Mouse (Mus musculus): ENCODE measurements around the gene Slc26a1. TPM values are rescaled to one million over a fixed set of nuclear protein-coding genes. Genes with fewer than 3 reads are reported as not detected.

Slc26a1 gene
- polyA plus RNA-seq, 1 experiment: not detected

DNA sequence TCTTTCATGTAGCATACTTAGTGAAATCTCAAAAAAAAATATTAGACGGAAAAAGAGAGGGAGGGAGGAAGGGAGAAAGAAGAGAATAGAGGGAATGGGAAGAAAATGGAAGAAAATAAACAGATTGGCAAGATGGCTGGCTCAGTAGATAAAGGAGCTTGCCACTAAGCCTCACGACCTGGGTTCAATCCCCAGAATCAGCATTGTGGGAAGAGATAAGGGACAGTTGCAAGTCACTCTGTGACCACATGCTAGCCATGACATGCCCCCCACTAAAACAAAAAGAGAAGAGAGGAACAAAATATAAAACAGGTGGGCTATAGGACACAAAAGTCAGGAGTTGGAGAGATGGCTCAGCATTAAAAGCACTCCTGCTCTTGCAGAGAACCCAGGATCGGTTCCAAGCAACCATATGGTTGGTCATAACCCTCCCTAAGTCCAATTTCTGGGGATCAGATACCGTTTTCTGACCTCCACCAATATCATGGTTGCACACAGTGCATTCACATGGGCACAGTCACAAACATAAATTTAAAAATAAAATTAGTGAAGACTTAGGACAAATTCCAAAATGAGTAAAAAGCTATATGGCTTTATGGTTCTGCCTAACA is 49.2 kb downstream of the Slc26a1 start:
- H3K4me3 ChIP-seq (ENCODE audit: low read depth, low read length): no peak overlapping the region
- no peak overlapping the region for H3K27ac ChIP-seq (ENCODE audit: insufficient read depth, low read length)
- H3K9ac ChIP-seq (ENCODE audit: low read depth, poor library complexity, severe bottlenecking): no peak overlapping the region
- H3K9me3 ChIP-seq (replicated peaks; ENCODE audit: control insufficient read depth, insufficient read depth, low read length, poor library complexity, severe bottlenecking): no peaks in the 10 kb centered on the region
- TF ChIP-seq POLR2A (IDR thresholded peaks at IDR 0.05; ENCODE audit: insufficient read depth, low read length): no peak
- TF ChIP-seq EP300 (IDR thresholded peaks at IDR 0.05; ENCODE audit: insufficient read depth, low read depth, low read length): no peak
- H3K27me3 ChIP-seq (ENCODE audit: control insufficient read depth, insufficient read depth, low read length, poor library complexity, severe bottlenecking): no peaks in the 10 kb centered on the region
- H3K36me3 ChIP-seq (ENCODE audit: control insufficient read depth, insufficient read depth, low read length, poor library complexity, severe bottlenecking): peaks cover 18% of the 10 kb centered on the region
- H3K4me1 ChIP-seq (ENCODE audit: control insufficient read depth, insufficient read depth, low read length): no peaks in the 10 kb centered on the region

DNA sequence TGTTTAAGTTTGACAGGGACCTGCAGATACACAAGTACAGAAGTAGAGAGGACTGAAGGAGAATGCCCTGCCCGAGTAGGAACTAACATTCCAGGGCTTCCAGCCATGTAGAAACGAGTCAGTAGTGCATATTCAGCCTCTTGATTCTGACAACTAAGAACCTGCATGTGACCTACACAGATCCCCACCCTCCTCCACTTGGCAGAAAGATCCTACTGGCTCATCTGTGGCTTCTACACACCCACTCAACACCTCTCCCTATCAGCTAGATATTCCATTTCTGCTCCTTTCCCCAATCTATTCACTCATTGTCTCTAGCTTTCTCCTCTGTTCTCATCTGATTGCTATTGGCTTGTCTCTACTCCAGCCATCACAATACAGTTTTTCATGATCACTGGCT is 53.5 kb downstream of the Slc26a1 start:
- Histone ChIP-seq H3K4me1 (ENCODE audit: control insufficient read depth, insufficient read depth, low read length) (no peaks in the 10 kb centered on the region), H3K27me3 (ENCODE audit: control insufficient read depth, insufficient read depth, low read length, poor library complexity, severe bottlenecking) (no peaks in the 10 kb centered on the region), H3K4me3 (ENCODE audit: low read depth, low read length) (no peak overlapping the region), H3K27ac (ENCODE audit: insufficient read depth, low read length) (no peak overlapping the region), H3K9me3 (replicated peaks; ENCODE audit: control insufficient read depth, insufficient read depth, low read length, poor library complexity, severe bottlenecking) (no peaks in the 10 kb centered on the region), H3K9ac (ENCODE audit: low read depth, poor library complexity, severe bottlenecking) (no peak overlapping the region), H3K36me3 (ENCODE audit: control insufficient read depth, insufficient read depth, low read length, poor library complexity, severe bottlenecking) (peaks cover 30% of the 10 kb centered on the region)
- no peak for TF ChIP-seq POLR2A (IDR thresholded peaks at IDR 0.05; ENCODE audit: insufficient read depth, low read length)
- TF ChIP-seq EP300 (IDR thresholded peaks at IDR 0.05; ENCODE audit: insufficient read depth, low read depth, low read length): no peak
- no peak for TF ChIP-seq CTCF (IDR thresholded peaks at IDR 0.05; ENCODE audit: low read depth, low read length)

Other genes with a start within 250 kb of the Slc26a1 start
- 233 and 261 TPM in 2 replicates for gene Atp5k, start 241.1 kb downstream of the Slc26a1 start, polyA plus RNA-seq (2011; ENCODE audit: insufficient read depth, insufficient read length, low read depth, missing spikeins)
- 0.62 and 0.63 TPM in 2 replicates for gene Mfsd7a, start 226.7 kb downstream of the Slc26a1 start, polyA plus RNA-seq (2011; ENCODE audit: insufficient read depth, insufficient read length, low read depth, missing spikeins)
- gene Pcgf3, start 214.3 kb downstream of the Slc26a1 start, polyA plus RNA-seq (2011; ENCODE audit: insufficient read depth, insufficient read length, low read depth, missing spikeins): 104 and 111 TPM in 2 replicates
- 1.2 and 1.8 TPM in 2 replicates for gene Cplx1, start 125.5 kb downstream of the Slc26a1 start, polyA plus RNA-seq (2011; ENCODE audit: insufficient read depth, insufficient read length, low read depth, missing spikeins)
- gene Gak, start 45.8 kb downstream of the Slc26a1 start, polyA plus RNA-seq (2011; ENCODE audit: insufficient read depth, insufficient read length, low read depth, missing spikeins): 55.0 and 63.0 TPM in 2 replicates
- 16.1 and 19.7 TPM in 2 replicates for gene Tmem175, start 45.8 kb downstream of the Slc26a1 start, polyA plus RNA-seq (2011; ENCODE audit: insufficient read depth, insufficient read length, low read depth, missing spikeins)
- gene Idua, start 15.2 kb downstream of the Slc26a1 start, polyA plus RNA-seq (2011; ENCODE audit: insufficient read depth, insufficient read length, low read depth, missing spikeins): 13.8 and 17.4 TPM in 2 replicates
- 6.5 and 10.7 TPM in 2 replicates for gene Dgkq, start 5.9 kb downstream of the Slc26a1 start, polyA plus RNA-seq (2011; ENCODE audit: insufficient read depth, insufficient read length, low read depth, missing spikeins)
- 8.9 and 13.2 TPM in 2 replicates for gene Fgfrl1, start 16.8 kb upstream of the Slc26a1 start, polyA plus RNA-seq (2011; ENCODE audit: insufficient read depth, insufficient read length, low read depth, missing spikeins)
- not detected in 2 replicates for gene Rnf212, start 99.4 kb upstream of the Slc26a1 start, polyA plus RNA-seq (2011; ENCODE audit: insufficient read depth, insufficient read length, low read depth, missing spikeins)
- not detected in 2 replicates for gene Tmed11, start 119.8 kb upstream of the Slc26a1 start, polyA plus RNA-seq (2011; ENCODE audit: insufficient read depth, insufficient read length, low read depth, missing spikeins)
- gene Vmn2r8, start 133.3 kb upstream of the Slc26a1 start, polyA plus RNA-seq (2011; ENCODE audit: insufficient read depth, insufficient read length, low read depth, missing spikeins): not detected in 2 replicates
- not detected in 2 replicates for gene Vmn2r9, start 177.0 kb upstream of the Slc26a1 start, polyA plus RNA-seq (2011; ENCODE audit: insufficient read depth, insufficient read length, low read depth, missing spikeins)